Mouse (Mus musculus) kidney, postnatal 14 days (tissue): ENCODE measurements at regions not wholly inside any gene's neighbourhood (a gene's known extent, or its start where the extent isn't known, plus 50 kb on each side); places are given as distances from the start of the nearest gene placed in this dataset.
A peak's percentile ranks its signal among the peaks of the same experiment; 100 is the strongest.

Experiments used
- DNase-seq: peaks from one replicate; pipeline ENCODE4 v3.0.0; 2022; ENCODE audit warnings: mixed read lengths

DNA sequence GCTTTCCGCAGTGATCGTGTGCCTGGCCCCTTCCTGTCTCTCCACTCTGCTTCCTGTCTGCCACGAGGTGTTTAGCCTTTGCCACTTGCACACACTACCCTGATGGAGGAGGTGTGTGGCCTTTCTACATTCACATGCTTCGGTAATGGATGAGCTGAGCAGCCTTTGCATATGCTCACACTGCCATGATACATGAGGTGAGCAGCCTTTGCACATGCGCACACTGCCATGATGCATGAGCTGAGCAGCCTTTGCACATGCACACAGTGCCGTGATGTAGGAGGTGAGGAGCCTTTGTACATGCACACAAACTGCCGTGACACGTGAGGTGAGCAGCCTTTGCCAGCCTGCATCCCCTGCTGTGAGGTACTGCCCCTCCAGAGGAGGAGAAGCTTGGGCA lies 58.3 kb downstream of the Erv3 start:
- no peak for DNase-seq

GRCm38 (mm10) chr2:131800126-131800894 lies 59.2 kb downstream of the Erv3 start:
- DNase-seq = no peak

GRCm38 (mm10) chr2:131799486-131799885 lies 60.1 kb downstream of the Erv3 start:
- no peak for DNase-seq

DNA sequence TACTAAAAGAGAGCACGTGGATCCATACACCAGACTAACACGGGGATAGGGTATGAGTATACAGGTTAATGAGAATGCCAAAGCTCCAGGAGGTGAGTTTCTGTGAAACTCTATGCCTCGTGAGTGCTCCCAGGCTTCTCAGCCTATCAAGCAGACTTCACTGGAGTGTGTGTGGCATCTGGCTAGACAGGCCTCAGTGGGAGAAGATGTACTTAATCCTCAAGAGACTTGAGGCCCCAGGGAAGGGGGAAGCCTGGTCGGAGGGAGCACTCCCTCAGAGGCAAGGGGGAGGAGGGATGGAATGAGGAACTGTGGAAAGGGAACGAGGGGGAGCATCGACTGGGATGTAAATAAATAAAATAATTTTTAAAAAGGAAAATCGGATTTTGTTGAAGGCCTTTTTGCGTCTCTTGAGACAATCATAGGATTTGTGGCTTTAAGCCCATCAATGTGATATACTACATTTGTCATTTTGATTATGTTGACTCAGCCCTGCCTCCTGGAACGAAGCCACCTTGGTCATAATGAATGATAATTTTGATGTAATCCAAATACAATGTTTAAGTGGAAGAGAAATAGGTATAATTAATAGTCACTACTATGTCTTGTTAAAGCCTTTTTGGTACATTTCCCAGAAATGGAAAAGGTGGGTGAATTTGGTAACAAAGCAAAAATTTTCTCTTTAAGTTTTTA lies 62.4 kb downstream of the Erv3 start:
- no peak for DNase-seq

- no peak for DNase-seq
Observed at GRCm38 (mm10) chr2:131775381-131775780, 84.2 kb downstream of the Erv3 start.

DNA sequence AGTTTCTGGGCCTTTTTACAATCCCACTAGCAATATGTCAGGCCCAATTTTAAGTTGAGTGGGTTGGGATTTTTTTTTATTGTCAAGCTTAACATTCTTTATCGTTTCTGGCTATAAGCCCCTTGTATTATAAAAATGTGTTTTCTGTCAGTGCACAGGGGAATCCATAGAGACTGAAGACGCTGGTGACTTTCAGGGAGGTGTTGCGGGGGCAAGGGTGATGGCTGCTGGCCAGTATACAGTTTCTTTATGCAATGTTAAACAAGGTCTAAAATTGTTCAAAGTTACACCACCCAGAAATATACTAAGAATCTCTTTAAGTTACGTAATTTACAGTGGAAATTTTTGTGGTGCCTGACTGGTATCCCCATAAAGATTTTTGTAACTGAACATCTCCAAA lies 85.9 kb downstream of the Erv3 start:
- DNase-seq = no peak

DNA sequence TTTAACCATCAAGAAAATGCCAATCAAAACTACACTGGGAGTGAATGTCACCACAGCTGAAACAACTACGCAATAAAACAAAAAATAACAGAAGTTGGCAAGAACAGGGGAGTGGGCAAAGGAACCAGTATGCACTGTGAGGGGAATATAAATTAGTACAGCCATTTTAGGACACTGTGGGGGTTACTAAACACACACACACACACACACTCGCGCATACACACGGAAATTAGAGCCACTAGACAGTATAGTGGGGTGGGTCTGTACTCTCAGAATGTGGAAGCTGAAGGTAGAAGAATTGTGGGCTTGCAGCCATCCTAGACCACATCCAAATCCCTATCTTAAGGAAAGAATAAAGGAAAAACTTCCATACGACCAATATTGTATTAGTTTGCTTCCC lies 87.4 kb downstream of the Erv3 start:
- DNase-seq = no peak

DNA sequence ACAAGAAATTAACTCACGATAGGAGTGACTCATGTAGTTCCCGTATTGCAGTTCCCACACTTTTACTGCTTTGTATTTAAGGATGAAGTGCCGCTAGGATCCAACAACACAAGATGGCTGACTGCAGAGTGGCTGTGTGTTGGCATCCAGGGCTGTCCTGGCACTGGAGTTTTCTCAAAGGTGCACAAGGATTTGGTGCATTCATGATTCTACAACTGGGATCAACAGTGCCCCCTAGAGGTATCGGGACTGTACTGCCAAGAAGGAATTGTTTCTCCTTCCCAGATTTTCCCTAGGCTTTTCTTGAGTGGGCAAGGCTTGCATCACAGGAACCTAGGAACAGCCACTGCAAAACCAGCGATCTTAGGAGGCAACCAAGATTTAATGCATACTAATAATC lies 88.7 kb downstream of the Erv3 start:
- DNase-seq = peak; percentile 38

GRCm38 (mm10) chr2:131769656-131770210 lies 89.8 kb downstream of the Erv3 start:
- DNase-seq = peak; percentile 69

- DNase-seq = no peak
Observed at GRCm38 (mm10) chr2:131766500-131766899, 93.0 kb downstream of the Erv3 start.

DNA sequence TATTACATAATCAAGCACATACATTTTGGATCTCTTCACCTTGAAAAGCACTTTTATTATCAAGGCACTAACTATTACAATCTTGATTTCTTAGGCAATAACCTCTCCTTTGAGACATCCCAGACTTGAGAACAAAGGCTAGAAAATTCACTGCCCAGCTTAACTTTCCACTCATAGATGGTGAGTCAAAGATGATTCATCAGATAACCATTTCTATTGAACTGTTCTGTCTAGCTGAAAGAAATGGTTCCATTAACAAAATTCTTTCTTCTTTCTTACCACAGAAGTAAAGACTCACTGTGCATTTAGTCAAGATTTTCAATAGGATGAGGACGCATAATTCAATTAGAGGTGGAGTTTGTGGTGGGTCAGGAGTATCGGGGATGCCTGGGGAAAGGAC lies 98.0 kb downstream of the Erv3 start:
- no peak for DNase-seq

DNA sequence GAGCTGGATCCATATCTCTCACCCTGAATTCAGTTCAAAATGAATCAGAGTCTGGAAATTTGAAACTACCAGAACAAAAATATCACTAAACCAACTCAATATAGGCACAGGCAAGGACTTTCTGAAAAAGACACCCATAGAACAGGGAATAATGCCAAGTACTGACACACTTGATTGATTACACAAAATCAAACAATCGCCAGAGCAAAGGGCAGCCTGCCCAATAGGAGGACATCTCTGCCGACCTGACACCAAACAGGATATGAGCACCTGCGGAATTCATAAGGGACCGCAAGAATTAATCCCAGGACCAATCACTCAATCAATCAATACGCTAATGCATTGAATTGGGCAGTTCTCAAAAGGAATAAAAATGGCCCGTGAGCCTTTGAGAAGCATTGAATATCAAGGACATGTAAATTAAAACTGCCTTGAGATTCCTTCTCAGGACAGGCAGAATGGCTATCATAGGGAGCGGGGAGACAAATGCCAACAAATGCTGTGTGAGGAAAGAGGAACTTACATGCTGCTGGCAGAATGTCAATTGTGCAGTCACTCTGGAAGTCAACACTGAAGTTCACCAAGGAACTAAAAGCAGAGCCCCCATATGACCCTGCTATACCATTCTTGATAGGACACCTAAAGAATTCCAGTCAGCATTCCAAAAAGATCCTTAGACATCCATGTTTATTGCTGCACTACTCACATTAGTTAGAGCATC lies 102.2 kb downstream of the Erv3 start:
- no peak for DNase-seq

GRCm38 (mm10) chr2:131755107-131755506 lies 104.4 kb downstream of the Erv3 start:
- no peak for DNase-seq

DNA sequence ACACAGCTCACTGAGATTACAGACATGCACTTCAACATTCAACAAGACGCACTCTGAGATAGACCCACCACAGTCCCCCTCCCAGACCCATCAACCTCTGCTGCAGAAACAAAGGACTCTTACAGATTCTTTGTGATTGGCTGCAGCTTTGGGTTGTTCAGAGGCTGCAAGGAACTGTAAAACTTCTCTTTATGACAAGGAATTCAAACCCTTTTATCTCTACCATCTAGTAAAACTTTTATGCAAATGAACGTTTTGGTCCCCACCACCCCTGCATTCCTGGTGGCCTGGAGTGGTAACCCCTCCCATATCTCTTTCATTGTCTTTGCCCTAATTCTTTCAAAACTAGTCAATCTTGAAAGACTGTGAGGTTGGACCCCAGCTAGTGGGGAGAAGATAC lies 106.1 kb downstream of the Erv3 start:
- no peak for DNase-seq

DNA sequence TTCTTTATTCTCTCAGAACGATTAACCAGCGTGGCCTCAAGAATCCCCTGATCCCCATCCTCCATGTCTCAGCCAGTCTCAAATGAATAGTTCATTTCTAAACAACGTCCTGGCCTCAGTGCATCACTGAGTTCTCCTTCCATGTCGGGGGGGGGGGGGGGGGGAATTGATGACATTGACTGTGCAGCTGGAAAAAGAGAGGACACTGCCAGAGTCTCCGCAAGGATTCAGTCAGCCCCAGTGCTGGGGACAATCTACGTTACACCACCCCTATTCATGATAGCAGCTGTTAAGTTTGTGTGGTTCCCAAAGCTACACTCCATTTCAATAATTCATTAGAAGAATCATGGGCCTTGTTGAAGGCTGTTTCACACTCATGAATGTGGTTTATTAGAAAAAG lies 108.9 kb downstream of the Erv3 start:
- DNase-seq = no peak

- DNase-seq = peak; percentile 37
Observed at GRCm38 (mm10) chr2:131750206-131750605, 109.3 kb downstream of the Erv3 start.

- peak; percentile 28 for DNase-seq
Observed at GRCm38 (mm10) chr2:131749746-131750145, 109.8 kb downstream of the Erv3 start.

GRCm38 (mm10) chr2:131748791-131749190 lies 110.8 kb downstream of the Erv3 start:
- no peak for DNase-seq

GRCm38 (mm10) chr2:131747707-131748106 lies 111.8 kb downstream of the Erv3 start:
- no peak for DNase-seq

GRCm38 (mm10) chr2:131745381-131745895 lies 114.1 kb downstream of the Erv3 start:
- DNase-seq = no peak

DNA sequence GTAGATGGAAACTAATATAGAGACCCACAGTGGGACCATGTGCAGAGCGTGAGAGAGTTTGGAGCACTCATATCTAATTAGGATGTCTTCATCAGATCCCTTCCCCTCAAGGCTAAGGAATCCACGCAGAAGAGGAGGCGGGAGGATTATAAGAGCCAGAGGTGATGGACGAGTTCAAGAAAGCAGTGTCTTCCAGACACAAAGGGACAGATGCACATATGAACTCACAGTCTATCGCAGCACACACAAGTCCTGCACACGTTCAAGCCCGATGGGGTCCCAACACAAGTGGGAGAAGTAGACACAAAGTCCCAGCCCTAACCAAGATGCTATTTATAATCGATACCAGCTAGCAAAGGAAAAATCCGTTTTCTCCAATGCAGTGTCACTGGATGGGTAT lies 114.6 kb downstream of the Erv3 start:
- DNase-seq = no peak

DNA sequence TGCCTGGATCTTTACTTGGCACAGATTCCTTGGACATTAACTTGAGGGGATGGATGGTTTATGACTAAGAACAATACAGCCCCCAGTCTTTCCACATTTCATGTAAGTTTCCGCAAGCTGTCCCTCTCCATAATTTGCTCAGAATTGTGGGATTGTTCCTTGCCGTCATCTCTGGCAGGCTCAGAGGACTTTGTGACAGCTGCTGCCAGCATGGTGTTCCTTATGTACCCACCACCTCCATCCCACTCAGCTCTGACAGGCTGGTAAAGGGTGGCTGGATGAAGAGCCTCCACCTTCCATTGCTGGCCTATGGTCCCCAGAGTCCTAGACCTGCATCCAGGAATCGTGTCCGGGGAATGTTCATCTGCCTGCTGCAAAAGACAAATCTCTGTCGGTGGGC lies 119.1 kb downstream of the Erv3 start:
- no peak for DNase-seq

DNA sequence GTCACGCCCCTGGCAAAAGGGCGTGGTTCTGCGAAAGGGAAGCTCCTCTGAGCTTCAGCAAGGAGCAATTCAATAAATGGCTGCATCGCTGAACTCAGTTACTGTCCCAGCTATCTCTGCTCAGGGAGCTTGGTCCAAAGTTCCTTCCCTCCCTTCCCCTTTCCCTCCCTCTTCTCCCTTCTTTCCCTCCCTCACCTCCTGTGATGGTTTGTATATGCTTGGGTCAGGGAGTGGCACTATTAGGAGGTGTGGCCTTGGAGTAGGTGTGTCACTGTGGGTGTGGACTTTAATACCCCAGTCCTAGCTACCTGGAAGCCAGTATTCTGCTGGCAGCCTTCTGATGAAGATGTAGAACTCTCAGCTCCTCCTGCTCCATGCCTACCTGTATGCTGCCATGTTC lies 120.5 kb downstream of the Erv3 start:
- DNase-seq = no peak
